Mouse (Mus musculus): ENCODE measurements at regions not wholly inside any gene's neighbourhood (a gene's known extent, or its start where the extent isn't known, plus 50 kb on each side); places are given as distances from the start of the nearest gene placed in this dataset.

DNA sequence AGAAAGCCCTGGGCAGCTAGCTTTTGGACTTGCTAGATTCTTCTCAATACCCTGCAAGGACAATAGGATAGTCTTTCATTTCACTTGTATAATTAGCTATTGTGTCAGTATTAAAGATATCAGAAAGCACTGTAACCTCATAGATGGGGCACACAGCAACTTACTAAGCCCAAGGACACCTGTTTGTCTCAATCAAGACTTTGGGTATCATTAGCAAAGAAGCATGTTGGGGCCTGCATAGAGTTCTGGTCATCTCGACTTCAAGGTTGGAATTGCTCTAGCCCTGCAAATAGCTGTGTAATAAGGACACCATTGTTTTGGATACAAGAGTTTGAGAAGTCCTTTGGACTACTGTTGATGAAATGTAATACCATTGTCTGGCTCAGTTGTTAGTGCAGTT is 104.6 kb upstream of the Rspo3 start:
- no peaks in the 10 kb centered on the region for H3K27me3 ChIP-seq (replicated peaks)
- no peak overlapping the region for H3K9ac ChIP-seq (ENCODE audit: insufficient read depth, low read depth)
- H3K79me2 ChIP-seq (replicated peaks; ENCODE audit: control insufficient read depth, extremely low read depth, insufficient read depth, poor library complexity, severe bottlenecking) = no peaks in the 10 kb centered on the region
- in situ Hi-C loops (cut with MboI; ENCODE audit: low pct_ligation_motif_present, low pct_unique_long_range_greater_than_20kb, low sequenced_read_pairs) (no loop called here), dilution Hi-C loops (cut with MboI; ENCODE audit: extremely low pct_ligation_motif_present, extremely low pct_unique_long_range_greater_than_20kb, low sequenced_read_pairs) (no loop called here)
- no peaks in the 10 kb centered on the region for H3K36me3 ChIP-seq (replicated peaks in 1 of 2; ENCODE audit: control insufficient read depth in 1 of 2, insufficient read depth in 1 of 2, low read length in 1 of 2)
- H3K9me3 ChIP-seq (replicated peaks; ENCODE audit: low read length) = no peaks in the 10 kb centered on the region
- H3K27ac ChIP-seq (ENCODE audit: insufficient read depth, low read depth) = no peak overlapping the region
- no peaks in the 10 kb centered on the region for H3K4me1 ChIP-seq (ENCODE audit: control insufficient read depth in 1 of 2, insufficient read depth in 2 of 2)
- TF ChIP-seq RCOR1 (conservative IDR thresholded peaks at IDR 0.05; ENCODE audit: low read depth, low read length) (no peak), TBP (conservative IDR thresholded peaks at IDR 0.05; ENCODE audit: low read depth, low read length) (no peak)
- no peak overlapping the region for H3K4me2 ChIP-seq (ENCODE audit: insufficient read depth, low read depth, poor library complexity, severe bottlenecking)
- no peak overlapping the region for H3K4me3 ChIP-seq (replicated peaks in 1 of 3; ENCODE audit: low read depth in 2 of 3, low read length in 2 of 3, poor library complexity in 1 of 3)
- no peak for DNase-seq (ENCODE audit: extremely low read depth)

DNA sequence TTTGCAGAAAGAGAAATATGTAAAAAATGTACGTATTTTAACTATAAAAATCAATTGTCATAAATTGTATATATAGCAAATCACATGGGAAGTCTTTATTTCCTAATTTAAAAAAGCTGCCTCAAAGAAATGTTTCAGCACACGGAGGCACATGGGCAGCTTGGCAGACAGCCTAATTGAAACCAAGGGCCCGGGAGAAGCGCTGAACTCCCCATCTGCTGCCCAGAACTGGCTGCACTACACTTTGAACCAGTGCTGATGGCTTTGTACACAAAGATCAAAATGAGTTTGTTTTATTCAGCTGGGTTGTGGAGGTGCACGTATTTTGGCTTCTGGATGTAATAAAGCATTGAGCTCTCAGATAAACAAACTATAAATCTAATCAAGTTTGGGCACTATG is 100.2 kb upstream of the Rspo3 start:
- Histone ChIP-seq H3K4me3 (replicated peaks in 1 of 3; ENCODE audit: low read depth in 2 of 3, low read length in 2 of 3, poor library complexity in 1 of 3) (no peak overlapping the region), H3K9me3 (replicated peaks; ENCODE audit: low read length) (no peaks in the 10 kb centered on the region), H3K4me2 (ENCODE audit: insufficient read depth, low read depth, poor library complexity, severe bottlenecking) (no peak overlapping the region), H3K36me3 (replicated peaks in 1 of 2; ENCODE audit: control insufficient read depth in 1 of 2, insufficient read depth in 1 of 2, low read length in 1 of 2) (no peaks in the 10 kb centered on the region), H3K27ac (ENCODE audit: insufficient read depth, low read depth) (no peak overlapping the region), H3K4me1 (ENCODE audit: control insufficient read depth in 1 of 2, insufficient read depth in 2 of 2) (no peaks in the 10 kb centered on the region), H3K79me2 (replicated peaks; ENCODE audit: control insufficient read depth, extremely low read depth, insufficient read depth, poor library complexity, severe bottlenecking) (no peaks in the 10 kb centered on the region), H3K9ac (ENCODE audit: insufficient read depth, low read depth) (no peak overlapping the region), H3K27me3 (replicated peaks) (no peaks in the 10 kb centered on the region)
- DNase-seq (ENCODE audit: extremely low read depth) = no peak
- TF ChIP-seq ZKSCAN1 (IDR thresholded peaks at IDR 0.05; ENCODE audit: borderline replicate concordance, low read depth, low read length) (no peak), CTCF (conservative IDR thresholded peaks at IDR 0.05 in 1 of 2, IDR thresholded peaks at IDR 0.05 in 1 of 2; ENCODE audit: low read depth in 2 of 2, low read length in 2 of 2) (no peak), POLR2AphosphoS2 (IDR thresholded peaks at IDR 0.05; ENCODE audit: low read depth, low read length) (no peak), CHD2 (IDR thresholded peaks at IDR 0.05; ENCODE audit: low read length) (no peak), USF1 (IDR thresholded peaks at IDR 0.05; ENCODE audit: low read depth, low read length) (no peak), CHD1 (IDR thresholded peaks at IDR 0.05; ENCODE audit: low read depth, low read length) (no peak), E2F4 (IDR thresholded peaks at IDR 0.05; ENCODE audit: insufficient replicate concordance, low read depth, low read length) (no peak), HCFC1 (IDR thresholded peaks at IDR 0.05; ENCODE audit: low read depth, low read length) (no peak), PAX5 (IDR thresholded peaks at IDR 0.05; ENCODE audit: low read length) (no peak), SIN3A (IDR thresholded peaks at IDR 0.05; ENCODE audit: low read length) (no peak), ETS1 (conservative IDR thresholded peaks at IDR 0.05; ENCODE audit: low read depth, low read length) (no peak), IRF4 (IDR thresholded peaks at IDR 0.05; ENCODE audit: low read depth, low read length) (no peak), EP300 (IDR thresholded peaks at IDR 0.05; ENCODE audit: low read length) (no peak), TCF12 (IDR thresholded peaks at IDR 0.05; ENCODE audit: low read depth, low read length) (no peak)
- dilution Hi-C loops (cut with MboI; ENCODE audit: extremely low pct_ligation_motif_present, extremely low pct_unique_long_range_greater_than_20kb, low sequenced_read_pairs) = no loop called here
- in situ Hi-C loops (cut with MboI; ENCODE audit: low pct_ligation_motif_present, low pct_unique_long_range_greater_than_20kb, low sequenced_read_pairs) = no loop called here

DNA sequence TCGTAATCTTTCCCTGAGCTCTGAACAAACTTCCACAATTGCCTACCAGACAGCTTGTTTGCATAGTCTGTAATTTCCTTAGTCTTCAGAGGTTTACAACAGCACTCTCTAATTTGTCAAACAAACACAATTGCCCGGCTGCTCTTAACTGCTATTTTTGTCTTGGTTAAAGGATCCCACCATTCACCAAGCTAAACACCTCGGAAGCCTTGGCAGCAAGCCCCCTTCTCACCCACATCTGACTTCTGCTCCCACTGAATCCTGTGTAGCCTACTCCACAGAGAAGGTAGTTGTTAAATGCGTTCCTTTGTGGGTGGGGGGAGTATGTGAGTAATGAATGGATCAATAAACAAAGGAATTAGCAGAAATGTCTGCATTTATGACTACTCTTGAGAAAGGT is 59.8 kb upstream of the Rspo3 start:
- Histone ChIP-seq H3K4me3 (replicated peaks in 1 of 3; ENCODE audit: low read depth in 2 of 3, low read length in 2 of 3, poor library complexity in 1 of 3) (no peak overlapping the region), H3K9ac (ENCODE audit: insufficient read depth, low read depth) (no peak overlapping the region), H3K27me3 (replicated peaks) (no peaks in the 10 kb centered on the region), H3K79me2 (replicated peaks; ENCODE audit: control insufficient read depth, extremely low read depth, insufficient read depth, poor library complexity, severe bottlenecking) (no peaks in the 10 kb centered on the region), H3K27ac (ENCODE audit: insufficient read depth, low read depth) (no peak overlapping the region), H3K9me3 (replicated peaks; ENCODE audit: low read length) (no peaks in the 10 kb centered on the region), H3K4me1 (ENCODE audit: control insufficient read depth in 1 of 2, insufficient read depth in 2 of 2) (no peaks in the 10 kb centered on the region), H3K36me3 (replicated peaks in 1 of 2; ENCODE audit: control insufficient read depth in 1 of 2, insufficient read depth in 1 of 2, low read length in 1 of 2) (no peaks in the 10 kb centered on the region), H3K4me2 (ENCODE audit: insufficient read depth, low read depth, poor library complexity, severe bottlenecking) (no peak overlapping the region)
- in situ Hi-C loops (cut with MboI; ENCODE audit: low pct_ligation_motif_present, low pct_unique_long_range_greater_than_20kb, low sequenced_read_pairs) (no loop called here), dilution Hi-C loops (cut with MboI; ENCODE audit: extremely low pct_ligation_motif_present, extremely low pct_unique_long_range_greater_than_20kb, low sequenced_read_pairs) (no loop called here)
- no peak for TF ChIP-seq MXI1 (IDR thresholded peaks at IDR 0.05; ENCODE audit: low read depth, low read length)
- no peak for TF ChIP-seq ZMIZ1 (IDR thresholded peaks at IDR 0.05; ENCODE audit: low read depth, low read length)
- no peak for TF ChIP-seq CHD2 (IDR thresholded peaks at IDR 0.05; ENCODE audit: low read length)
- TF ChIP-seq JUN (IDR thresholded peaks at IDR 0.05; ENCODE audit: insufficient read depth, low read depth, low read length) = no peak
- TF ChIP-seq EP300 (IDR thresholded peaks at IDR 0.05; ENCODE audit: low read length) = no peak
- no peak for TF ChIP-seq NRF1 (IDR thresholded peaks at IDR 0.05; ENCODE audit: low read depth, low read length)
- no peak for TF ChIP-seq CHD1 (IDR thresholded peaks at IDR 0.05; ENCODE audit: low read depth, low read length)
- no peak for TF ChIP-seq KAT2A (IDR thresholded peaks at IDR 0.05; ENCODE audit: insufficient replicate concordance, low read length)
- no peak for TF ChIP-seq ELF1 (IDR thresholded peaks at IDR 0.05; ENCODE audit: low read depth, low read length)
- no peak for DNase-seq (ENCODE audit: extremely low read depth)
